ENCODE assay signal across 24 mouse cellular contexts in genomic region chr13:42308368-42309103, GRCm38 (mm10). TPM values are rescaled to one million over a fixed set of nuclear protein-coding genes. Genes with fewer than 3 reads are reported as not detected.
A peak's percentile ranks its signal among the peaks of the same experiment; 100 is the strongest.
DNase-seq lines count a peak whose midpoint lies in the region; ATAC-seq and TF ChIP-seq lines count a peak whose summit lies in the region.
"Had no signal": no experiment of that assay in that cellular context is flagged by ENCODE, and none has a peak within 500 bp of the region (broad histone marks: within the 10 kb centered on the region; RNA-seq: fewer than 3 reads in every experiment).

No protein-coding gene starts in this region.

- no peak overlapping the region for H3K4me3 ChIP-seq in hindbrain, embryonic 12.5 days
- no peak overlapping the region for H3K4me3 ChIP-seq in hindbrain, embryonic 16.5 days (ENCODE audit: low read length)
- H3K4me3 ChIP-seq in intestine, embryonic 16.5 days (ENCODE audit: low read length): no peak overlapping the region
- H3K4me3 ChIP-seq: heart, embryonic 12.5 days; hindbrain, embryonic 13.5 days; limb, embryonic 13.5 days; liver, embryonic 12.5 days; midbrain, embryonic 13.5 days had no signal

- peak overlapping the region; percentile 17; the same call in 1 of the 2 replicates for H3K27ac ChIP-seq in hindbrain, embryonic 12.5 days
- no peak overlapping the region for H3K27ac ChIP-seq in hindbrain, embryonic 16.5 days (ENCODE audit: low read depth, low read length)
- H3K27ac ChIP-seq in intestine, embryonic 16.5 days (ENCODE audit: low read length): no peak overlapping the region
- H3K27ac ChIP-seq: hindbrain, embryonic 13.5 days; kidney, postnatal 0 days; limb, embryonic 13.5 days; liver, embryonic 12.5 days; midbrain, embryonic 13.5 days had no signal

- POLR2A ChIA-PET in Patski (lab: Charles Lee): interaction anchor here (0.6 to 2.2 kb wide), 7 partner anchors 9 to 1524 kb away, joined by 3 to 8 read pairs (median 3); no protein-coding TSS in a partner anchor

- WGBS in hindbrain, embryonic 12.5 days: 71% methylated on average over 16 of the region's 16 CpGs
- WGBS in hindbrain, embryonic 16.5 days: 78% methylated on average over 16 of the region's 16 CpGs
- 58% methylated on average over 16 of the region's 16 CpGs for WGBS in intestine, embryonic 16.5 days

- in situ Hi-C loops in Patski (cut with MboI; ENCODE audit: low pct_unique_long_range_greater_than_20kb): loop anchor here (5.0 to 10.0 kb wide), 3 partner anchors 39 to 246 kb away; no protein-coding TSS in a partner anchor

- H3K9ac ChIP-seq in hindbrain, embryonic 12.5 days: no peak overlapping the region
- H3K9ac ChIP-seq in hindbrain, embryonic 16.5 days (ENCODE audit: low read depth, low read length): no peak overlapping the region
- no peak overlapping the region for H3K9ac ChIP-seq in intestine, embryonic 16.5 days (ENCODE audit: low read depth, low read length)
- H3K9ac ChIP-seq: forebrain, postnatal 0 days; heart, embryonic 12.5 days; hindbrain, embryonic 13.5 days; limb, embryonic 13.5 days; liver, embryonic 12.5 days; midbrain, embryonic 13.5 days had no signal

- peaks cover 7% of the 10 kb centered on the region for H3K27me3 ChIP-seq in hindbrain, embryonic 12.5 days
- H3K27me3 ChIP-seq in hindbrain, embryonic 16.5 days (replicated peaks; ENCODE audit: control insufficient read depth, insufficient read depth, low read length): peaks cover 2% of the 10 kb centered on the region
- no peaks in the 10 kb centered on the region for H3K27me3 ChIP-seq in Patski
- H3K27me3 ChIP-seq in intestine, embryonic 16.5 days (replicated peaks; ENCODE audit: control insufficient read depth, insufficient read depth, low read length): no peaks in the 10 kb centered on the region
- H3K27me3 ChIP-seq: heart, embryonic 12.5 days had no signal

- CTCF ChIA-PET in Patski (lab: Charles Lee): interaction anchor here (1.2 kb wide), 1 partner anchor 38 kb away, joined by 3 read pairs; no protein-coding TSS in a partner anchor

- no peak for ATAC-seq in hindbrain, embryonic 12.5 days (ENCODE audit: low FRiP score)
- no peak for ATAC-seq in hindbrain, embryonic 16.5 days
- peak; percentile 40 for ATAC-seq in Patski
- ATAC-seq in intestine, embryonic 16.5 days: peak; percentile 34; the same call in 1 of the 2 replicates
- ATAC-seq: forebrain, postnatal 0 days; inflammation-experienced regulatory T-cells, adult 6 months; liver, embryonic 12.5 days; midbrain, embryonic 13.5 days had no signal

- peak; percentile 17 for DNase-seq in embryo, embryonic 11 days
- DNase-seq in embryo, embryonic 9.5 days (ENCODE audit: extremely low spot score): no peak
- no peak for DNase-seq in Patski (ENCODE audit: low read depth, low spot score)
- DNase-seq in right cerebral cortex, postnatal 10 days (ENCODE audit: low spot score in 2 of 2): no peak
- DNase-seq: adrenal gland, postnatal 36 days; cerebellum, adult 11 months; cerebellum, adult 9-11 months; forebrain, postnatal 0 days; heart, postnatal 14 days; layer of hippocampus, adult 9-11 months; lung, adult 2 months; lung, postnatal 14 days; retina, postnatal 1 day; thymus, postnatal 25 days had no signal

- H3K4me2 ChIP-seq in hindbrain, embryonic 12.5 days (replicated peaks): no peak overlapping the region
- H3K4me2 ChIP-seq in hindbrain, embryonic 16.5 days (ENCODE audit: low read length): no peak overlapping the region
- no peak overlapping the region for H3K4me2 ChIP-seq in intestine, embryonic 16.5 days (ENCODE audit: low read depth, low read length)
- H3K4me2 ChIP-seq: heart, embryonic 12.5 days; hindbrain, embryonic 13.5 days; limb, embryonic 13.5 days; liver, embryonic 12.5 days; midbrain, embryonic 13.5 days had no signal

- no peaks in the 10 kb centered on the region for H3K36me3 ChIP-seq in hindbrain, embryonic 12.5 days
- no peaks in the 10 kb centered on the region for H3K36me3 ChIP-seq in hindbrain, embryonic 16.5 days (ENCODE audit: control insufficient read depth, insufficient read depth, low read length)
- H3K36me3 ChIP-seq in intestine, embryonic 16.5 days (ENCODE audit: control insufficient read depth, insufficient read depth, low read length): no peaks in the 10 kb centered on the region
- H3K36me3 ChIP-seq: hindbrain, embryonic 13.5 days; limb, embryonic 13.5 days; liver, embryonic 12.5 days; midbrain, embryonic 13.5 days had no signal

- peaks cover 3% of the 10 kb centered on the region; the same call in 1 of the 2 replicates for H3K4me1 ChIP-seq in hindbrain, embryonic 12.5 days
- no peaks in the 10 kb centered on the region for H3K4me1 ChIP-seq in hindbrain, embryonic 16.5 days (ENCODE audit: control insufficient read depth, insufficient read depth, low read depth, low read length)
- peaks cover 14% of the 10 kb centered on the region; the same call in 1 of the 2 replicates for H3K4me1 ChIP-seq in intestine, embryonic 16.5 days (ENCODE audit: control insufficient read depth, insufficient read depth, low read length)
- H3K4me1 ChIP-seq: liver, embryonic 12.5 days; midbrain, embryonic 13.5 days had no signal

- no peaks in the 10 kb centered on the region for H3K9me3 ChIP-seq in hindbrain, embryonic 12.5 days (replicated peaks)
- H3K9me3 ChIP-seq in hindbrain, embryonic 16.5 days (ENCODE audit: control insufficient read depth, low read length): no peaks in the 10 kb centered on the region
- H3K9me3 ChIP-seq in intestine, embryonic 16.5 days (ENCODE audit: control insufficient read depth, low read length): no peaks in the 10 kb centered on the region
- H3K9me3 ChIP-seq: heart, embryonic 12.5 days; hindbrain, embryonic 13.5 days; limb, embryonic 13.5 days; liver, embryonic 12.5 days; midbrain, embryonic 13.5 days had no signal

- TF ChIP-seq CTCF in Patski (IDR thresholded peaks at IDR 0.05): no peak

RNA-seq across cellular contexts. Expression of gene Edn1, which starts 7.3 kb away (rescaled TPM):
- polyA plus RNA-seq in hindbrain, embryonic 12.5 days (2016; fragmentation: Nextera tagmentation; extraction: Ambion mirVana): 1.9 and 2.0 TPM in 2 replicates
- polyA plus RNA-seq in hindbrain, embryonic 16.5 days (2015; fragmentation: Nextera tagmentation; extraction: Ambion mirVana): 2.1 and 2.5 TPM in 2 replicates
- 152 TPM for polyA plus RNA-seq in Patski (2021)
- 5.7 and 6.3 TPM in 2 replicates for polyA plus RNA-seq in intestine, embryonic 16.5 days (2015; fragmentation: Nextera tagmentation; extraction: Ambion mirVana)
- polyA plus RNA-seq: inflammation-experienced regulatory T-cells, adult 6 months had no signal

Comparison
In these comparisons a context has a peak if more than half of its experiments do, and no peak if none do; other contexts are left out.
1. ATAC-seq: peak in Patski (single experiment) and intestine, embryonic 16.5 days (single experiment); none in hindbrain, embryonic 12.5 days (single experiment) and hindbrain, embryonic 16.5 days (single experiment).
2. RNA of gene Edn1, which starts 7.3 kb away (polyA plus RNA-seq): 152 TPM in Patski (single experiment); 5.7 to 6.3 TPM in intestine, embryonic 16.5 days, 2.1 to 2.5 TPM in hindbrain, embryonic 16.5 days and 1.9 to 2.0 TPM in hindbrain, embryonic 12.5 days; every median in the first group is over 10 times any median in the second.